ENCODE assay signal across 13 mouse cellular contexts in genomic region chr9:21036161-21036560, GRCm38 (mm10). TPM values are rescaled to one million over a fixed set of nuclear protein-coding genes. Genes with fewer than 3 reads are reported as not detected.
DNase-seq lines count a peak whose midpoint lies in the region; ATAC-seq and TF ChIP-seq lines count a peak whose summit lies in the region.
"Had no signal": no experiment of that assay in that cellular context is flagged by ENCODE, and none has a peak within 500 bp of the region (broad histone marks: within the 10 kb centered on the region; RNA-seq: fewer than 3 reads in every experiment).

No protein-coding gene starts in this region.

- TF ChIP-seq CTCF in olfactory bulb, adult 2 months (IDR thresholded peaks at IDR 0.05; ENCODE audit: insufficient read depth, low read depth, low read length), result 0 out of 2 replicates have a peak, but pooled peaks have one; percentile 16

- no peak for DNase-seq in heart, postnatal 4 days
- peak; percentile 90 for DNase-seq in midbrain, embryonic 11.5 days (ENCODE audit: low spot score, missing footprints)
- DNase-seq in midbrain, embryonic 10.5 days (ENCODE audit: low spot score), result no peak
- no peak for DNase-seq in cerebellum, adult 18-20 months
- no peak for DNase-seq in right cerebral cortex, postnatal 4 days
- DNase-seq: cerebellum, postnatal 25 days; kidney, postnatal 25 days; lung, adult 2 months had no signal

- ATAC-seq in heart, embryonic 16.5 days (replicated peaks; ENCODE audit: extremely low read depth, insufficient read depth, low FRiP score), result no peak
- no peak for ATAC-seq in midbrain, embryonic 11.5 days (ENCODE audit: low FRiP score)
- ATAC-seq in hindbrain, embryonic 16.5 days, result no peak

- H3K9ac ChIP-seq in heart, embryonic 16.5 days (ENCODE audit: low read length), result no peak overlapping the region
- H3K9ac ChIP-seq in midbrain, embryonic 11.5 days (ENCODE audit: low read length), result no peak overlapping the region
- no peak overlapping the region for H3K9ac ChIP-seq in hindbrain, embryonic 16.5 days (ENCODE audit: low read depth, low read length)
- H3K9ac ChIP-seq: midbrain, embryonic 12.5 days had no signal

- H3K9me3 ChIP-seq in heart, embryonic 16.5 days (replicated peaks; ENCODE audit: control insufficient read depth, low read length), result no peaks in the 10 kb centered on the region
- H3K9me3 ChIP-seq in midbrain, embryonic 11.5 days (ENCODE audit: control insufficient read depth, low read length), result no peaks in the 10 kb centered on the region
- H3K9me3 ChIP-seq in midbrain, embryonic 10.5 days (replicated peaks), result peaks cover 3% of the 10 kb centered on the region; the same call in 1 of the 2 replicates
- no peaks in the 10 kb centered on the region for H3K9me3 ChIP-seq in hindbrain, embryonic 16.5 days (ENCODE audit: control insufficient read depth, low read length)
- H3K9me3 ChIP-seq: midbrain, embryonic 12.5 days had no signal

- peak overlapping the region; percentile 6; the same call in 1 of the 2 replicates for H3K4me3 ChIP-seq in heart, embryonic 16.5 days (ENCODE audit: low read length)
- no peak overlapping the region for H3K4me3 ChIP-seq in midbrain, embryonic 11.5 days (ENCODE audit: low read depth, low read length)
- no peak overlapping the region for H3K4me3 ChIP-seq in midbrain, embryonic 10.5 days
- no peak overlapping the region for H3K4me3 ChIP-seq in hindbrain, embryonic 16.5 days (ENCODE audit: low read length)
- H3K4me3 ChIP-seq in olfactory bulb, adult 2 months (ENCODE audit: insufficient read depth, low read depth, low read length), result no peak overlapping the region

- peak overlapping the region; percentile 71; the same call in 1 of the 2 replicates for H3K4me2 ChIP-seq in heart, embryonic 16.5 days (ENCODE audit: low read depth, low read length)
- H3K4me2 ChIP-seq in midbrain, embryonic 11.5 days, result no peak overlapping the region
- H3K4me2 ChIP-seq in hindbrain, embryonic 16.5 days (ENCODE audit: low read length), result peak overlapping the region; percentile 82

- no peak for TF ChIP-seq POLR2A in olfactory bulb, adult 2 months (IDR thresholded peaks at IDR 0.05; ENCODE audit: insufficient read depth, low read depth, low read length)

- H3K4me1 ChIP-seq in heart, embryonic 16.5 days (ENCODE audit: control insufficient read depth, insufficient read depth, low read length), result peaks cover 33% of the 10 kb centered on the region
- H3K4me1 ChIP-seq in midbrain, embryonic 11.5 days (ENCODE audit: control insufficient read depth, insufficient read depth, low read length), result peaks cover 25% of the 10 kb centered on the region
- H3K4me1 ChIP-seq in midbrain, embryonic 10.5 days, result peaks cover 65% of the 10 kb centered on the region
- H3K4me1 ChIP-seq in hindbrain, embryonic 16.5 days (ENCODE audit: control insufficient read depth, insufficient read depth, low read depth, low read length), result peaks cover 41% of the 10 kb centered on the region
- peaks cover 62% of the 10 kb centered on the region for H3K4me1 ChIP-seq in olfactory bulb, adult 2 months (ENCODE audit: control insufficient read depth, insufficient read depth, low read length)

- no peaks in the 10 kb centered on the region for H3K36me3 ChIP-seq in heart, embryonic 16.5 days (ENCODE audit: control insufficient read depth, insufficient read depth)
- no peaks in the 10 kb centered on the region for H3K36me3 ChIP-seq in midbrain, embryonic 11.5 days (ENCODE audit: control insufficient read depth, insufficient read depth, low read length)
- no peaks in the 10 kb centered on the region for H3K36me3 ChIP-seq in midbrain, embryonic 10.5 days
- H3K36me3 ChIP-seq in hindbrain, embryonic 16.5 days (ENCODE audit: control insufficient read depth, insufficient read depth, low read length), result no peaks in the 10 kb centered on the region
- H3K36me3 ChIP-seq: midbrain, embryonic 12.5 days had no signal

- H3K27ac ChIP-seq in heart, embryonic 16.5 days (ENCODE audit: low read length), result no peak overlapping the region
- no peak overlapping the region for H3K27ac ChIP-seq in midbrain, embryonic 11.5 days (ENCODE audit: low read depth, low read length)
- no peak overlapping the region for H3K27ac ChIP-seq in midbrain, embryonic 10.5 days (replicated peaks)
- H3K27ac ChIP-seq in hindbrain, embryonic 16.5 days (ENCODE audit: low read depth, low read length), result no peak overlapping the region
- no peak overlapping the region for H3K27ac ChIP-seq in olfactory bulb, adult 2 months (ENCODE audit: insufficient read depth, low read depth, low read length)
- H3K27ac ChIP-seq: midbrain, embryonic 12.5 days had no signal

- H3K27me3 ChIP-seq in heart, embryonic 16.5 days (ENCODE audit: control insufficient read depth, insufficient read depth, low read length), result peaks cover 65% of the 10 kb centered on the region
- peaks cover 88% of the 10 kb centered on the region for H3K27me3 ChIP-seq in midbrain, embryonic 11.5 days (ENCODE audit: control insufficient read depth, insufficient read depth, low read length)
- H3K27me3 ChIP-seq in midbrain, embryonic 10.5 days (ENCODE audit: low read depth, poor library complexity, severe bottlenecking), result peaks cover 100% of the 10 kb centered on the region
- peaks cover 55% of the 10 kb centered on the region for H3K27me3 ChIP-seq in hindbrain, embryonic 16.5 days (replicated peaks; ENCODE audit: control insufficient read depth, insufficient read depth, low read length)

- 12% methylated on average over 20 of the region's 20 CpGs for WGBS in heart, embryonic 16.5 days
- 4% methylated on average over 20 of the region's 20 CpGs for WGBS in midbrain, embryonic 11.5 days
- WGBS in midbrain, embryonic 10.5 days, result 6% methylated on average over 20 of the region's 20 CpGs
- 8% methylated on average over 20 of the region's 20 CpGs for WGBS in hindbrain, embryonic 16.5 days
- WGBS in olfactory bulb, adult 2 months, result 43% methylated on average over 20 of the region's 20 CpGs

RNA-seq across cellular contexts. Expression of gene Icam5, which starts 4.3 kb away (rescaled TPM):
- 0.08 TPM in 1 of 2 replicates, not detected in the other for polyA plus RNA-seq in heart, embryonic 16.5 days (2015; fragmentation: Nextera tagmentation; extraction: Ambion mirVana)
- total RNA-seq in heart, postnatal 4 days (2021), result not detected
- not detected in 2 replicates for polyA plus RNA-seq in midbrain, embryonic 11.5 days (2014; fragmentation: Nextera tagmentation; extraction: Ambion mirVana)
- polyA plus RNA-seq in midbrain, embryonic 10.5 days (2016; fragmentation: Nextera tagmentation; extraction: Ambion mirVana), result 0.05 TPM in 1 of 2 replicates, not detected in the other
- 2.8 and 3.2 TPM in 2 replicates for polyA plus RNA-seq in hindbrain, embryonic 16.5 days (2015; fragmentation: Nextera tagmentation; extraction: Ambion mirVana)
- not detected in 2 replicates for polyA plus RNA-seq in olfactory bulb, adult 2 months (2012; ENCODE audit: insufficient read depth, insufficient read length, low replicate concordance, missing spikeins)
- polyA plus RNA-seq: midbrain, embryonic 12.5 days had no signal

RNA-seq across cellular contexts. Expression of gene Icam4, which starts 7.0 kb away (rescaled TPM):
- polyA plus RNA-seq in heart, embryonic 16.5 days (2015; fragmentation: Nextera tagmentation; extraction: Ambion mirVana), result 2.0 and 3.0 TPM in 2 replicates
- total RNA-seq in heart, postnatal 4 days (2021), result under 1 TPM; 0.27 to 0.93 TPM
- 5.4 and 9.2 TPM in 2 replicates for polyA plus RNA-seq in midbrain, embryonic 11.5 days (2014; fragmentation: Nextera tagmentation; extraction: Ambion mirVana)
- polyA plus RNA-seq in midbrain, embryonic 10.5 days (2016; fragmentation: Nextera tagmentation; extraction: Ambion mirVana), result 5.6 and 5.9 TPM in 2 replicates
- polyA plus RNA-seq in hindbrain, embryonic 16.5 days (2015; fragmentation: Nextera tagmentation; extraction: Ambion mirVana), result 0.27 and 0.29 TPM in 2 replicates
- not detected in 2 replicates for polyA plus RNA-seq in olfactory bulb, adult 2 months (2012; ENCODE audit: insufficient read depth, insufficient read length, low replicate concordance, missing spikeins)
- total RNA-seq: gastrocnemius, postnatal 4 days had no signal

RNA-seq across cellular contexts. Expression of gene Icam1, which starts 20.4 kb away (rescaled TPM):
- polyA plus RNA-seq in heart, embryonic 16.5 days (2015; fragmentation: Nextera tagmentation; extraction: Ambion mirVana), result 23.8 and 29.6 TPM in 2 replicates
- 1 to 10 TPM; 8.0 to 8.5 TPM for total RNA-seq in heart, postnatal 4 days (2021)
- polyA plus RNA-seq in midbrain, embryonic 11.5 days (2014; fragmentation: Nextera tagmentation; extraction: Ambion mirVana), result 3.9 and 4.0 TPM in 2 replicates
- polyA plus RNA-seq in midbrain, embryonic 10.5 days (2016; fragmentation: Nextera tagmentation; extraction: Ambion mirVana), result 4.5 and 4.9 TPM in 2 replicates
- polyA plus RNA-seq in hindbrain, embryonic 16.5 days (2015; fragmentation: Nextera tagmentation; extraction: Ambion mirVana), result 3.4 and 5.3 TPM in 2 replicates
- polyA plus RNA-seq in olfactory bulb, adult 2 months (2012; ENCODE audit: insufficient read depth, insufficient read length, low replicate concordance, missing spikeins), result not detected in 2 replicates

RNA-seq across cellular contexts. Expression of gene Zglp1, which starts 30.7 kb away (rescaled TPM):
- polyA plus RNA-seq in heart, embryonic 16.5 days (2015; fragmentation: Nextera tagmentation; extraction: Ambion mirVana), result 0.72 and 0.77 TPM in 2 replicates
- not detected for total RNA-seq in heart, postnatal 4 days (2021)
- 0.86 and 2.1 TPM in 2 replicates for polyA plus RNA-seq in midbrain, embryonic 11.5 days (2014; fragmentation: Nextera tagmentation; extraction: Ambion mirVana)
- 0.91 and 1.2 TPM in 2 replicates for polyA plus RNA-seq in midbrain, embryonic 10.5 days (2016; fragmentation: Nextera tagmentation; extraction: Ambion mirVana)
- 1.5 and 2.1 TPM in 2 replicates for polyA plus RNA-seq in hindbrain, embryonic 16.5 days (2015; fragmentation: Nextera tagmentation; extraction: Ambion mirVana)
- polyA plus RNA-seq in olfactory bulb, adult 2 months (2012; ENCODE audit: insufficient read depth, insufficient read length, low replicate concordance, missing spikeins), result not detected in 2 replicates
- total RNA-seq: gastrocnemius, postnatal 4 days had no signal
- polyA plus RNA-seq: lung, adult 2 months had no signal

RNA-seq across cellular contexts. Expression of gene Mrpl4, which starts 33.6 kb away (rescaled TPM):
- 170 and 173 TPM in 2 replicates for polyA plus RNA-seq in heart, embryonic 16.5 days (2015; fragmentation: Nextera tagmentation; extraction: Ambion mirVana)
- total RNA-seq in heart, postnatal 4 days (2021), result 10 to 100 TPM; 85.7 to 98.0 TPM
- polyA plus RNA-seq in midbrain, embryonic 11.5 days (2014; fragmentation: Nextera tagmentation; extraction: Ambion mirVana), result 120 and 121 TPM in 2 replicates
- 141 and 143 TPM in 2 replicates for polyA plus RNA-seq in midbrain, embryonic 10.5 days (2016; fragmentation: Nextera tagmentation; extraction: Ambion mirVana)
- 112 and 114 TPM in 2 replicates for polyA plus RNA-seq in hindbrain, embryonic 16.5 days (2015; fragmentation: Nextera tagmentation; extraction: Ambion mirVana)
- not detected in 2 replicates for polyA plus RNA-seq in olfactory bulb, adult 2 months (2012; ENCODE audit: insufficient read depth, insufficient read length, low replicate concordance, missing spikeins)
